Mouse (Mus musculus): ENCODE measurements around the gene Myo18a. TPM values are rescaled to one million over a fixed set of nuclear protein-coding genes. Genes with fewer than 3 reads are reported as not detected.

The Myo18a gene
- polyA plus RNA-seq, 1 experiment: 20.0 TPM

DNA sequence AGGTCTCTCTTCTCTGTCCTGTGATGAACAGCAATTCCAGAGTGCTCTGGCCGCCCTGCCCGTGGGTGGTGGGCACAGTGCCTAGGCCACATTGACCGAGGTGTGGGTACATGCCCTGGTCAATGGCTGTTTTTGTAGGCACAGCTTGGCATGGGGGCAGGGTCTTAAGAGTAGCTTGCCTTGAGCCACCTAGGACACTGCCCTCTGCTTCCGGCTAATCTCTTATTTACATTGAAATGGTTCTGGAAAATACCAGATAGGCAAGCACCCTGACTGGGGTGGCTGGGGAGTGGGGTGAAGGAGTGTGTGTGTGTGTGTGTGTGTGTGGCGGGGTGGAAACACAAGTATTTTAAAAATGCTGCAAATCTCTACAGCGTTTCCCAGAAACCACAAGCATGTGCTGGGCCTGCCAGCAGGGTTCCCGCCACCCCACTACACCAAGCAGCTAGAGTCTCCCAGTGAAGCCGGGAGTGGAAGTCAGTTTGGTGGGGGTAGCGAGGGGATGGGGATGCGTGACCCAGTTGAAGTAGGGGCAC, 20.2 kb downstream of the Myo18a start:
- no peaks in the 10 kb centered on the region for H3K27me3 ChIP-seq (replicated peaks)
- H3K4me1 ChIP-seq: peaks cover 99% of the 10 kb centered on the region
- peak overlapping the region; percentile 86 for H3K4me3 ChIP-seq (replicated peaks)
- H3K9me3 ChIP-seq: no peaks in the 10 kb centered on the region
- TF ChIP-seq FLI1 (IDR thresholded peaks at IDR 0.05; ENCODE audit: low read length): no peak
- no peak for TF ChIP-seq GATA1 (IDR thresholded peaks at IDR 0.05; ENCODE audit: borderline replicate concordance, low read length)
- peaks cover 26% of the 10 kb centered on the region for H3K36me3 ChIP-seq (replicated peaks; ENCODE audit: low read length)

DNA sequence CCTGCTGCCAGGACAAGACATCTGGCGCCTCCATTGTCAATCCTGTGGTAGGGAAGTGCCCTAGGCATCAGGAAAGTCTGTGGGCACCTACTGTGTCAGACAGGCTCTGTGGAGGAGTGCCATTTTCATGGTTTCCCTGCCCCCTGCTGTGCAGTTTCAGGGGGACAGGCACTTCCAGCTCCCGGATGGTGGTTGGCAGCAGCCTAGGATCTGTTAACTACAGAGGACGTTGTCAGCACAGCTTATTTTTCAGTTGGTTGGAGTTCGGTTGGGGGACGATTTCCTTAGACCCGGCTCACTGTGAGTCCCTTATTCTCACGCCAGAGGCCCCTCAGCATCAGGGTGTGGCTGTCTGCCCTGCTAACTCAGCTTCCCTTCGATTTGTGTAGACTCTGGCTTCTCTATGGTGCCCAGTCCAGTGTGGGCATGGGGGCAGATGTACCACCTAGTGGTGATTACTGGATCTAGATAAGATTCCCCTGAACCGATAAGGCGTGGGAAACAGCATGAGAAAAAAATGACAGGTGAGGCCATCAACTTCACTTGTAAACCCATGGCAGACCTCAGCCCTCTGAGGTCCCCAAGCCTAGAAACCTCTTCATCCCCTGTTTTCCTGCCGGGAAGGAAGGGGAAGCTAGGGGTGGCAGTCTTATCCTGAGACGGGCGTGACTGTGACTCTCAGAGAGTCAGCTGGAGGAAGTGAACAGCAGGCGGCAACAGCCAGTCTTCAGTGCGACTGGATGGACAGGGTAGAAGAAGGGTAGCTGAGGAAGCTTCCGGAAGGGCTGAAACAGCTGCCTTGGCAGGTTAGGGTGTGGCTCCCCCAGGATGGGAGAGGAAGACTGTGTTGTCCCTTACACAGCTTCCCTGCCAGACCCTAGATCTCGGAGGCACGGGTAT, 21.0 kb downstream of the Myo18a start:
- H3K36me3 ChIP-seq (replicated peaks; ENCODE audit: low read length): peaks cover 20% of the 10 kb centered on the region
- no peaks in the 10 kb centered on the region for H3K27me3 ChIP-seq (replicated peaks)
- TF ChIP-seq FLI1 (IDR thresholded peaks at IDR 0.05; ENCODE audit: low read length): no peak
- peaks cover 99% of the 10 kb centered on the region for H3K4me1 ChIP-seq
- no peaks in the 10 kb centered on the region for H3K9me3 ChIP-seq
- H3K4me3 ChIP-seq (replicated peaks): peak overlapping the region; percentile 86

DNA sequence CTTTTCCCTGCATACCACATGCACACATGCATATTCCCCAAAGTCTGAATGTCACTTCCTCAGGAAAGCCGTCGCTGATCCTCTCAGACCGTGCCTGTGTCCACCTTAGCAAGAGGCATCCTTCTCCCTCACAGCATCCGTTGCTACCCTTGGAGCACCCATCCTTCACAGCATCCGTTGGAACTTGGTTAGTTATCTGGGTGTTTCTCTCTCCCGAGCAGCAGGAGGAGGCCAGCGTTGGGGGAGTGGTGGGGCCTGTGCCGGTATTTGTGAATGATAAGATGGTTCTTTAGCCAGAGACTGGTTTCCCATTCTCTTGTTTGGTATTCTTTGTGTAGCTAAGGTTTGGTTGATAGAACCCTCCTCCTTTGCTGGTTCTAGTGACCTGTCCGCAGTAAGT, 21.8 kb downstream of the Myo18a start:
- H3K9me3 ChIP-seq: no peaks in the 10 kb centered on the region
- TF ChIP-seq FLI1 (IDR thresholded peaks at IDR 0.05; ENCODE audit: low read length) (no peak), GATA1 (IDR thresholded peaks at IDR 0.05; ENCODE audit: borderline replicate concordance, low read length) (no peak)
- peaks cover 14% of the 10 kb centered on the region for H3K36me3 ChIP-seq (replicated peaks; ENCODE audit: low read length)
- peak overlapping the region; percentile 87 for H3K4me3 ChIP-seq (replicated peaks)
- H3K4me1 ChIP-seq: peaks cover 97% of the 10 kb centered on the region
- no peaks in the 10 kb centered on the region for H3K27me3 ChIP-seq (replicated peaks)

DNA sequence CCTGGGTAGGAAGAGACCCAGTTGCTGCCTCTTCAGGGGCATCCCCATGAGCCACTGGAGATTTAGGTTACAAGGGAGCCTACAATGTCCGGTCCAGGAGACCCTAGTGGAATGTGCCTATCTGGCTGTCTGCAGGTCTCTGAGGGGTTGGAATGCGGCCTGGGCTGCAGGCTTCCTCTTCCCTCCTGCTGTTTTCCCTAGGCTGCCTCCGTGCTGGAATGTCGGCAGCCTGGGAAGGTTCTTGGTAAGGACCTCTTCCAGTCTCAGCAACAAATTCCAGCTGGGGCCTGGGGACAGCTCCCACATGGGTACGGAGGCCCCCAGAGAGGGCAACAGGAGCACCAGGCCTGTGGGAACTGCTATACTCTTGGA, 22.3 kb downstream of the Myo18a start:
- TF ChIP-seq FLI1 (IDR thresholded peaks at IDR 0.05; ENCODE audit: low read length) (no peak), GATA1 (IDR thresholded peaks at IDR 0.05; ENCODE audit: borderline replicate concordance, low read length) (no peak)
- H3K9me3 ChIP-seq: no peaks in the 10 kb centered on the region
- H3K4me1 ChIP-seq: peaks cover 97% of the 10 kb centered on the region
- H3K4me3 ChIP-seq (replicated peaks): peak overlapping the region; percentile 87
- H3K27me3 ChIP-seq (replicated peaks): no peaks in the 10 kb centered on the region
- peaks cover 14% of the 10 kb centered on the region for H3K36me3 ChIP-seq (replicated peaks; ENCODE audit: low read length)

- Histone ChIP-seq H3K36me3 (replicated peaks; ENCODE audit: low read length) (peaks cover 8% of the 10 kb centered on the region), H3K4me1 (peaks cover 97% of the 10 kb centered on the region), H3K4me3 (replicated peaks) (peak overlapping the region; percentile 87), H3K27me3 (replicated peaks) (no peaks in the 10 kb centered on the region), H3K9me3 (no peaks in the 10 kb centered on the region)
- TF ChIP-seq FLI1 (IDR thresholded peaks at IDR 0.05; ENCODE audit: low read length) (no peak), GATA1 (IDR thresholded peaks at IDR 0.05; ENCODE audit: borderline replicate concordance, low read length) (no peak)
These were observed 22.9 kb downstream of the Myo18a start for GRCm38 (mm10) chr11:77785768-77786561.

- Histone ChIP-seq H3K4me1 (peaks cover 98% of the 10 kb centered on the region), H3K27me3 (replicated peaks) (no peaks in the 10 kb centered on the region), H3K36me3 (replicated peaks; ENCODE audit: low read length) (no peaks in the 10 kb centered on the region), H3K4me3 (replicated peaks) (peak within 1 kb of the TSS; percentile 87), H3K9me3 (no peaks in the 10 kb centered on the region)
- TF ChIP-seq GATA1 (IDR thresholded peaks at IDR 0.05; ENCODE audit: borderline replicate concordance, low read length): no peak
- no peak for TF ChIP-seq FLI1 (IDR thresholded peaks at IDR 0.05; ENCODE audit: low read length)
These were observed 24.7 kb downstream of the Myo18a start, which contains the start of gene Gm10277 for GRCm38 (mm10) chr11:77787707-77788106. TSS of gene Gm10277 (minus strand) at chr11:77787747.

- Histone ChIP-seq H3K4me3 (replicated peaks) (no peak overlapping the region), H3K27me3 (replicated peaks) (no peaks in the 10 kb centered on the region), H3K9me3 (no peaks in the 10 kb centered on the region), H3K4me1 (peaks cover 94% of the 10 kb centered on the region), H3K36me3 (replicated peaks; ENCODE audit: low read length) (no peaks in the 10 kb centered on the region)
- TF ChIP-seq GATA1 (IDR thresholded peaks at IDR 0.05; ENCODE audit: borderline replicate concordance, low read length): no peak
- TF ChIP-seq FLI1 (IDR thresholded peaks at IDR 0.05; ENCODE audit: low read length): no peak
These were observed 26.5 kb downstream of the Myo18a start for GRCm38 (mm10) chr11:77789512-77789911.

DNA sequence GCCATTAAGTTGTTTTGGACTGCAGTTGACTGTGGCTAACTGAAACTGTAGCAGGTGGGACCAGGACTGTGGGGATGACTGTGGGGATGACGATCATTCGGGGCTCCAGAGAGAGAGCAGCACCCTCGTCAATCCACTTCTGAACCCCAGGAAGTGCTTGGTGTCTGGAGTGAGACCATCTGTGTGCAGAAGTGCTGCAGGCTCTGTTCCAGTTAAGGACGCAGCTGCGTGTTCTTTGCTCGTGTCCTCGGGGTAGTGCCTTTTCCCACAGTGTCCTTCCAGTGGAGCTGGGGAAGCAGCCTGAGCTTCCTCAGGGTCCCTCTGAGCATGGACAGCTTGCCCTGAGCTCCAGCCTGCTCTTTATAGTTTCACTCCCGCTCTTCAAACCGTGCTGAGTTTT, 27.2 kb downstream of the Myo18a start:
- TF ChIP-seq FLI1 (IDR thresholded peaks at IDR 0.05; ENCODE audit: low read length): no peak
- TF ChIP-seq GATA1 (IDR thresholded peaks at IDR 0.05; ENCODE audit: borderline replicate concordance, low read length): no peak
- peak overlapping the region; percentile 59 for H3K4me3 ChIP-seq (replicated peaks)
- no peaks in the 10 kb centered on the region for H3K9me3 ChIP-seq
- H3K27me3 ChIP-seq (replicated peaks): no peaks in the 10 kb centered on the region
- H3K36me3 ChIP-seq (replicated peaks; ENCODE audit: low read length): no peaks in the 10 kb centered on the region
- peaks cover 90% of the 10 kb centered on the region for H3K4me1 ChIP-seq

DNA sequence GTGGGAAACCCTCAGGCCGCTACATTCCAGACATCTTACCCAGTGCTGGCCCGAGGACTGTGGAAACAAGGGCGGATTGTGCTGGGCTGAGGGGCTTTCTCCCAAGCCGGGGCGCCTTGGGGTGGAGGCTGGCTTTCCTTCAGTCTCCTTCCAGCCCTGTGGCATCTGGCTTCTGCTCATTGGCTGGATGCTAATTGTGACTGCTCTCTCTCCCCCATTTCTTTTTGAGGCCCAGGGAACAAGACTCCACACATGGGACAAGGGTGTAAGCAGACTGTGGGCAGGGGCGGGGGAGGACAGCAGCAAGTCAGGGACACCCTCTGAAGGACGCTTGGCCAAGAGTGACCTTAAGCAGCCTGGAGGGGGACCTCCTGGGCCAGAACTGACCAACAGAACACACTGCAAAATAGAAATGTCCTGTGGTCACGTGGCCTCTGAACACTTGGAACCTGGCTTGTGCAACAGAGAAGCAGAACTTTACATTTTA, 28.2 kb downstream of the Myo18a start:
- no peaks in the 10 kb centered on the region for H3K9me3 ChIP-seq
- H3K4me1 ChIP-seq: peaks cover 85% of the 10 kb centered on the region
- H3K4me3 ChIP-seq (replicated peaks): peak overlapping the region; percentile 7
- no peaks in the 10 kb centered on the region for H3K27me3 ChIP-seq (replicated peaks)
- TF ChIP-seq FLI1 (IDR thresholded peaks at IDR 0.05; ENCODE audit: low read length) (no peak), GATA1 (IDR thresholded peaks at IDR 0.05; ENCODE audit: borderline replicate concordance, low read length) (no peak)
- no peaks in the 10 kb centered on the region for H3K36me3 ChIP-seq (replicated peaks; ENCODE audit: low read length)
